Mouse (Mus musculus) testis, adult 2 months (tissue): Measurements from ENCODE around the gene Mindy2.

Source experiments
- CTCF ChIP-seq: fragments of 200-500 bp; IDR thresholded peaks from 2 replicates; pipeline ENCODE4 v1.5.1; 2012; ENCODE audit warnings: low read depth, mild to moderate bottlenecking, inconsistent platforms, low read length, moderate library complexity; ENCODE audit not compliant: control insufficient read depth, insufficient read depth, insufficient replicate concordance
- POLR2A ChIP-seq: fragments of 200-500 bp; IDR thresholded peaks from 2 replicates; pipeline ENCODE4 v1.6.1; 2012; ENCODE audit warnings: low read depth, mild to moderate bottlenecking, inconsistent platforms, low read length, moderate library complexity; ENCODE audit not compliant: control insufficient read depth

GRCm38 (mm10) chr9:70690579-70690978 is 33.6 kb upstream of the Mindy2 start:
- TF ChIP-seq CTCF (no peak), POLR2A (no peak)
